Mouse (Mus musculus) ES-E14 (cell line): ENCODE measurements around the gene Saa1. TPM values are rescaled to one million over a fixed set of nuclear protein-coding genes. Genes with fewer than 3 reads are reported as not detected.

Source experiments
- DNase-seq: peaks from one replicate; pipeline ENCODE4 v3.0.0-alpha.2; 2013; ENCODE audit warnings: low read depth, low spot score
- H3K27ac ChIP-seq: 2 replicates; pipeline ENCODE4 v1.5.1; 2012; ENCODE audit warnings: low read depth, mild to moderate bottlenecking, low read length, moderate library complexity, mixed read lengths; ENCODE audit not compliant: poor library complexity, insufficient read depth, severe bottlenecking
- H3K36me3 ChIP-seq: 2 replicates; pipeline ENCODE4 v1.6.1; 2012; ENCODE audit warnings: mild to moderate bottlenecking, low read length, moderate library complexity, mixed read lengths; ENCODE audit not compliant: control insufficient read depth, poor library complexity, insufficient read depth, severe bottlenecking
- H3K4me1 ChIP-seq, 2 experiments: fragments of 150-350 bp in 1 of 2; sonication (generic) in 1 of 2; 2 replicates each; pipeline ENCODE4 v1.6.1; 2012; ENCODE audit warnings: low read length in 2 of 2, mild to moderate bottlenecking in 1 of 2, mixed read lengths in 1 of 2; ENCODE audit not compliant: control insufficient read depth in 2 of 2, insufficient read depth in 2 of 2, poor library complexity in 1 of 2
- H3K4me3 ChIP-seq, 2 experiments: fragments of 150-350 bp in 1 of 2; sonication (generic) in 1 of 2; 2 replicates each; pipeline ENCODE4 v1.5.1; 2012; ENCODE audit warnings: low read length in 2 of 2, low read depth in 1 of 2, mild to moderate bottlenecking in 1 of 2, mixed read lengths in 1 of 2; ENCODE audit not compliant: insufficient read depth in 1 of 2, poor library complexity in 1 of 2, severe bottlenecking in 1 of 2
- H3K9ac ChIP-seq: 2 replicates; pipeline ENCODE4 v1.6.1; 2012; ENCODE audit warnings: low read depth, mild to moderate bottlenecking, low read length, mixed read lengths; ENCODE audit not compliant: poor library complexity, insufficient read depth, severe bottlenecking
- H3K9me3 ChIP-seq: fragments of 150-350 bp; sonication (generic); 2 replicates; pipeline ENCODE4 v1.6.1; 2012; ENCODE audit warnings: low read depth, mild to moderate bottlenecking, low read length; ENCODE audit not compliant: control insufficient read depth, insufficient read depth
- CHD2 ChIP-seq: IDR thresholded peaks from 2 replicates; pipeline ENCODE4 v1.6.1; 2014; ENCODE audit warnings: mild to moderate bottlenecking, low read depth, low read length, inconsistent platforms
- HCFC1 ChIP-seq: IDR thresholded peaks from 2 replicates; pipeline ENCODE4 v1.6.1; 2012; ENCODE audit warnings: low read length, inconsistent platforms, borderline replicate concordance; ENCODE audit not compliant: insufficient read depth
- MAFK ChIP-seq: IDR thresholded peaks from 2 replicates; pipeline ENCODE4 v1.6.1; 2014; ENCODE audit warnings: mild to moderate bottlenecking, low read depth, low read length, inconsistent platforms; ENCODE audit not compliant: insufficient read depth
- ZC3H11A ChIP-seq: IDR thresholded peaks from 2 replicates; pipeline ENCODE4 v1.6.1; 2012; ENCODE audit warnings: low read depth, mild to moderate bottlenecking, inconsistent platforms, low read length, borderline replicate concordance
- ZNF384 ChIP-seq: IDR thresholded peaks from 2 replicates; pipeline ENCODE4 v1.6.1; 2012; ENCODE audit warnings: low read depth, low read length, inconsistent platforms
- in situ Hi-C, 2 experiments: fragments of 600-800 bp; cut with MboI; formaldehyde crosslinking; loops; one replicate each; pipeline ENCODE4 v1.15.1; 2025; ENCODE audit warnings: low sequenced_read_pairs in 2 of 2, inconsistent platforms in 1 of 2; ENCODE audit not compliant: unreplicated experiment in 2 of 2
- total RNA-seq: library from RNA; depleted of rRNA; stranded (reverse); fragments of 300-350 nt; gene quantifications from 2 replicates; pipeline ENCODE4 v1.2.3, GENCODE M21; 2012

Saa1 gene
- total RNA-seq, 1 experiment: not detected

DNA sequence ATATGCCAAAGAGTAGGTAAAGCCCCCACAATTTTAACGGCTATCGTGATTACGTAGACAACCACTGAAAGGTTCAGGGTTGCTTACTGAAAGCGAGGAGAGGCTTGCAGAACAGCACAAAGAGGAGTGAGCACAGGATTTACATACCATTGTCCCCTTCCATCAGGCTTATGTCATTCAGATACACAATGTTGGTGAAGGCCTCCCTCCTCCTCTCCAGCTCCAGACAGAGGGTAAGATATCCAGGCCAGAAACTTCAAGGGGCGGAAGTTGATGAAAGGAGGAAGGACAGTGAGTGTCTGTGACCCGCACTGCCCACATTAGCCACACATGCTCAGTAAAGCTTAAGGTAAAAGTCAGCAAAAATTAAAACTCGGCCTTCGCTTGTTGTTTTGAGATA is 21.9 kb upstream of the Saa1 start:
- Histone ChIP-seq H3K36me3 (peaks cover 16% of the 10 kb centered on the region), H3K9ac (no peak overlapping the region), H3K9me3 (no peaks in the 10 kb centered on the region), H3K27ac (no peak overlapping the region), H3K4me1 (peaks cover 0 to 6% of the 10 kb centered on the region in 2 experiments; a peak in 2 of 4 replicates), H3K4me3 (no peak overlapping the region)
- in situ Hi-C loops: no loop called here
- DNase-seq: no peak
- no peak for TF ChIP-seq HCFC1
- no peak for TF ChIP-seq ZC3H11A
- no peak for TF ChIP-seq MAFK
- no peak for TF ChIP-seq ZNF384
- TF ChIP-seq CHD2: no peak

DNA sequence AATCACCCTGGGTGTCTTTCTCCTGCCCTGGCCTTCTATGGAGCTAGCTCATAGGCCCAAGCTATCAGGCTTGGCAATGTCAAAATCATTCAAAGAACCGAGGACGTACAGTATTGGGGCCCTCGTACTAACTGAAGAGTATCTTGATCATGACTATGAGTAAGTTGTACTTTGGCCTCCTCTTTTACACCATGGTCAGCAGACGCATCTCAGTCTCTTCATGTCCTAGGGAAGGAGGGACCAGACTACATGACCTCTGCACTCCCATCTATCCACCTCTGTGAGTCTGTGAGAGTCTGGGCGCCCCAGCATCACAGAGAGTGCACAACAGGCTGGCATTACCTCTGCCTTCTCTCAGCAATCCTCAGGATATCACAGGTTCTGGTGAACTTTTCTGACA is 19.8 kb upstream of the Saa1 start:
- Histone ChIP-seq H3K4me3 (no peak overlapping the region), H3K4me1 (peaks cover 0 to 5% of the 10 kb centered on the region in 2 experiments; a peak in 1 of 4 replicates), H3K9me3 (no peaks in the 10 kb centered on the region), H3K27ac (no peak overlapping the region), H3K9ac (no peak overlapping the region), H3K36me3 (peaks cover 11% of the 10 kb centered on the region)
- in situ Hi-C loops: no loop called here
- no peak for TF ChIP-seq ZNF384
- TF ChIP-seq HCFC1: no peak
- TF ChIP-seq CHD2: no peak
- no peak for TF ChIP-seq MAFK
- TF ChIP-seq ZC3H11A: no peak
- no peak for DNase-seq

DNA sequence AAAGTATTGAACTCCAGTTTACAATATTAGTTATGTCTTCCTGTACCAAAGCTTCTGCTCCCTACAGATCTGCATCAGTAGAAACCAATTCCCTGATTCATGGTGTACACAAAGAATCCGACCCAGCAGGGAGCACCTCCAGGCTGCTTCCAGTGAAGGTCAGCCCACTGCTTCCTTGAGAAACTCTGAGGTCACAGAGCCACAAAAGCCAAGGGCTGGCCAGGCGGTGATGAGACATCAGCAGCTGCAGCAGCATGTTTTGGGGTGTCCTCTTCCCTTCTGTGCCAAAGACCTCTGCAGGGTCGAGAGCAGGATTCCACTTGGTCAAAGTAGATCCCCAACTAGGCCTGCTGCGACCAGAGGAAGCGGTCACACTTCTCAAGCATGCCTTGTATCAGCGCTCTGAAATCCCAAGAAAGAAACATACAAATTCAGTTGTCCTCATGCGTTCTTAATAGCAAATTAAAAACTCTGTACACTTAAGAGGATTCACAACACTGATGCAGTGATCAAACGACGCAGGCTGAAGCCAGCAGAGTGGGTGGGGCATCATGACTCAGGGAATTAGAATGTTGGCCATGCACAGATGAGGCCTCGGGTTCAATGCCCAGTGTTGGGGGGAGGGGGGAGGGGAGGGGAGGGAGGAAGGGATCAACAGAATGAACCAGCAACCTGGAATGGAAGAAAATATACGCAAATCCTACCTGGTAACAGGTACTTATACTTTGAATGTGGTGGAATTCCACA is 18.4 kb upstream of the Saa1 start:
- in situ Hi-C loops: no loop called here
- Histone ChIP-seq H3K4me1 (peaks cover 0 to 8% of the 10 kb centered on the region in 2 experiments; a peak in 1 of 4 replicates), H3K4me3 (no peak overlapping the region), H3K27ac (peak overlapping the region; percentile 34; the same call in 1 of the 2 replicates), H3K9me3 (no peaks in the 10 kb centered on the region), H3K9ac (0 out of 2 replicates have a peak overlapping the region, but pooled peaks have one; percentile 14), H3K36me3 (peaks cover 10% of the 10 kb centered on the region)
- TF ChIP-seq CHD2 (no peak), MAFK (peak; percentile 45; the same call in 1 of the 2 replicates), HCFC1 (no peak), ZC3H11A (no peak), ZNF384 (no peak)
- no peak for DNase-seq

DNA sequence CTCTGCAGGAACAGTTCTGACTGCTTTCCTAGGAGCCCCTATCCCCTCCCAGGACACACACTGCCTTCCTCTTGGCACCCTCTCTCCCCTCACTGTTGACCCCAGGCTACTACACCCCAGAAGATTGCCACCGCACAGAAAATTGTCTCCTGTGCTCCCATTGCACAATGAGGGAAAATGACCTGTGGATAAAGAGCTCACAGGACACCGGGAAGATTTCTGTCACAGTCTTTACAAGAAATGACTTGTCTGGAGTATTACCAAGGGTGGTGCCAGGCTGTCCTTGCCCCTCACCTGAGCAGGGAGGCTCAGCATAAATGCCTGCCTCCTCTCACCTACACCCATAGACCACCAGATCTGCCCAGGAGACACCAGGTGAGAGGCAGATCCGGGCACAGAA is 8.7 kb upstream of the Saa1 start, which contains the start of gene Saa2:
TSS of gene Saa2 (plus strand) at position 301 of the 400 bp plus-strand sequence.
- TF ChIP-seq ZC3H11A: no peak
- no peak for TF ChIP-seq CHD2
- TF ChIP-seq HCFC1: no peak
- no peak for TF ChIP-seq MAFK
- H3K4me1 ChIP-seq: peaks cover 2 to 5% of the 10 kb centered on the region in 2 experiments; a peak in 2 of 4 replicates
- no peak for DNase-seq
- H3K4me3 ChIP-seq: no peak within 1 kb of the TSS
- H3K27ac ChIP-seq: no peak within 1 kb of the TSS
- no peaks in the 10 kb centered on the region for H3K36me3 ChIP-seq
- H3K9ac ChIP-seq: no peak within 1 kb of the TSS
- in situ Hi-C loops: no loop called here
- no peaks in the 10 kb centered on the region for H3K9me3 ChIP-seq
